Mouse (Mus musculus): ENCODE data around the gene Dnajc17. TPM values are rescaled to one million over a fixed set of nuclear protein-coding genes. Genes with fewer than 3 reads are reported as not detected.

The Dnajc17 gene
- total and polyA plus RNA-seq, 3 experiments, result 14.7 to 15.8 TPM; not detected in 1

DNA sequence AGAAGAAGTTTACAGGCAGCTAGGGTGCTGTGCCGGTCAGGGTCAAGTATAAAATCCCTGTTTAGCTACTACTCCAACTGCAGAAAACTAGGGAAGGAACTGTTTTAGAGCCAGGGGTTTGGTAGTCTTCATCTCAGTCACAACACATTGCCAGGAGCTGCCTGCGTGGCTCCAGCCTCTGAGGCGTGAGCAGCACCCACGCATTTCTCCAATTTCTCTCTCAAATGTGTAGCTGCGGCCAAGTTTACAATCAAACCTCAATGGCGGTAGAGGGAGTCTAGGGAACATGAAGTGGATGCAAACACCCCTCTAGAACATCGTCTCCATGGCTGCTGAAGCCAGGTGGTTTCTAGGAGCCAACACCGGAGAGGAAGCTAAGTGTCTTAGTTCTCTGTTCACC lies 60.8 kb downstream of the Dnajc17 start:
- no peak for TF ChIP-seq SIN3A (IDR thresholded peaks at IDR 0.05; ENCODE audit: low read length)
- TF ChIP-seq ZMIZ1 (IDR thresholded peaks at IDR 0.05; ENCODE audit: low read depth, low read length), result no peak
- TF ChIP-seq GABPA (IDR thresholded peaks at IDR 0.05; ENCODE audit: low read depth, low read length), result no peak
- TF ChIP-seq RAD21 (IDR thresholded peaks at IDR 0.05; ENCODE audit: low read depth, low read length), result no peak
- H3K27ac ChIP-seq (ENCODE audit: control insufficient read depth, low read depth, low read length), result no peak overlapping the region
- no peaks in the 10 kb centered on the region for H3K9me3 ChIP-seq (replicated peaks; ENCODE audit: insufficient read depth, low read length)
- no peak for DNase-seq (ENCODE audit: low read depth, low spot score)
- H3K4me3 ChIP-seq (ENCODE audit: control insufficient read depth in 1 of 2, insufficient read depth in 1 of 2, low read depth in 2 of 2, low read length in 2 of 2), result no peak overlapping the region
- no peaks in the 10 kb centered on the region; a peak in 1 of 4 replicates for H3K4me1 ChIP-seq (ENCODE audit: control insufficient read depth in 1 of 2, insufficient read depth in 2 of 2, low read length in 2 of 2)
- no peaks in the 10 kb centered on the region for H3K27me3 ChIP-seq (ENCODE audit: control insufficient read depth in 1 of 2, insufficient read depth in 2 of 2, low read length in 2 of 2)
- no peak overlapping the region for H3K9ac ChIP-seq (ENCODE audit: control insufficient read depth, low read depth, low read length, poor library complexity, severe bottlenecking)
- H3K36me3 ChIP-seq (ENCODE audit: control insufficient read depth in 1 of 2, insufficient read depth in 2 of 2, low read length in 2 of 2), result peaks cover 9 to 15% of the 10 kb centered on the region in 2 experiments
- H3K79me2 ChIP-seq (ENCODE audit: control insufficient read depth, insufficient read depth, low read length, poor library complexity), result no peaks in the 10 kb centered on the region; the same call in 1 of the 2 replicates

DNA sequence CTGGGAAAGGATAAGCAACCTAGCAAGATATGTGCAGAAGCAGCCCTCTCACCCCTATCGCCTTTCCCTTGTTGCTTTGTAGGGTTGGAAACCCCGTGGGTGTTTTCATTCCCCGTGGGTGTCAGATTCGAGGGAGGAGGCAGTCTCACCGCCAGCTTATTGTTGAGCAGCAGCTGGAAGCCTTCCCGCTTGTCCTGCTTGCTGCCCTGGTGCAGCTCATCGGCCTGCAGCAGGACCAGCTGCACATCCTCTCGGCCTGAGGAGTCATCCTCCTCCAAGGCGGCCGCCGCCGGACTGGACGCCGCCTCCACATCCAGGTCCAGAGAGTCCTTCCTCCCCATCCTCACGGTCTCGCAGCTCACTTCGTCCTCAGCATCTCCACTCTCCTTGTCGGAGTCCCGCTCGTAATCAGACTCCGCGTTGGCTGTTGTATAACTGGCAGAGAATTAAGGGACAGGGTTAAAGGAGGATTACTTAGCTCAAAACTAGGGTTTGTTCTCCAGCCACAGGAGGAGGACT lies 61.4 kb downstream of the Dnajc17 start:
- H3K4me1 ChIP-seq (ENCODE audit: control insufficient read depth in 1 of 2, insufficient read depth in 2 of 2, low read length in 2 of 2), result no peaks in the 10 kb centered on the region; a peak in 1 of 4 replicates
- TF ChIP-seq BHLHE40 (IDR thresholded peaks at IDR 0.05; ENCODE audit: borderline replicate concordance, low read depth, low read length), result no peak
- TF ChIP-seq GABPA (IDR thresholded peaks at IDR 0.05; ENCODE audit: low read depth, low read length), result no peak
- TF ChIP-seq ZC3H11A (IDR thresholded peaks at IDR 0.05; ENCODE audit: low read depth, low read length), result no peak
- TF ChIP-seq MYB (IDR thresholded peaks at IDR 0.05; ENCODE audit: low read depth, low read length), result no peak
- no peak for TF ChIP-seq NRF1 (IDR thresholded peaks at IDR 0.05; ENCODE audit: insufficient read depth, low read depth, low read length, poor library complexity, severe bottlenecking)
- no peak for TF ChIP-seq ZNF384 (IDR thresholded peaks at IDR 0.05; ENCODE audit: low read depth, low read length)
- TF ChIP-seq CHD1 (IDR thresholded peaks at IDR 0.05; ENCODE audit: low read depth, low read length), result no peak
- no peak for TF ChIP-seq MAZ (IDR thresholded peaks at IDR 0.05; ENCODE audit: low read depth, low read length)
- no peak for TF ChIP-seq E2F4 (IDR thresholded peaks at IDR 0.05; ENCODE audit: borderline replicate concordance, low read depth, low read length)
- no peak overlapping the region for H3K4me3 ChIP-seq (ENCODE audit: control insufficient read depth in 1 of 2, insufficient read depth in 1 of 2, low read depth in 2 of 2, low read length in 2 of 2)
- no peaks in the 10 kb centered on the region for H3K27me3 ChIP-seq (ENCODE audit: control insufficient read depth in 1 of 2, insufficient read depth in 2 of 2, low read length in 2 of 2)
- H3K27ac ChIP-seq (ENCODE audit: control insufficient read depth, low read depth, low read length), result no peak overlapping the region
- H3K36me3 ChIP-seq (ENCODE audit: control insufficient read depth in 1 of 2, insufficient read depth in 2 of 2, low read length in 2 of 2), result peaks cover 6 to 15% of the 10 kb centered on the region in 2 experiments
- H3K79me2 ChIP-seq (ENCODE audit: control insufficient read depth, insufficient read depth, low read length, poor library complexity), result no peaks in the 10 kb centered on the region; the same call in 1 of the 2 replicates
- H3K9ac ChIP-seq (ENCODE audit: control insufficient read depth, low read depth, low read length, poor library complexity, severe bottlenecking), result no peak overlapping the region
- DNase-seq (ENCODE audit: low read depth, low spot score), result no peak
- H3K9me3 ChIP-seq (replicated peaks; ENCODE audit: insufficient read depth, low read length), result no peaks in the 10 kb centered on the region

DNA sequence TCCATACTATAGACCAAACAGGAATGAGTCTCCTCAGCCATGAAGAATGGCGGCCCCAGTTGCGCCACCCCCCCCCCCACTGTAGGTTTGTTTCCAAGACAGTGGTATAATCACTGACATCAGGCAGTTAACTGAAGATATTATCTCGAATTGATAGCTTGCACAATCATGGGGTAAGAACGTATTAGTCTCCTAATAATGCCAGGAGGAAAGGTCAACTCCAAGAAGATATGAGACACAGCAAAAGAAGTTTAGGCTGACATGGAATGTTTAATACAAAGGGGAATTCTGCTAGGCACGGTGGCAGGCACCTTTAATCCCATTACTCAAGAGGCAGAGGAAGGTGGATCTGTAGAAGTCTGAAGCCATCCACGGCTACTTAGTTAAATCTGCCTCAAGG lies 62.2 kb downstream of the Dnajc17 start:
- TF ChIP-seq RAD21 (IDR thresholded peaks at IDR 0.05; ENCODE audit: low read depth, low read length), result no peak
- TF ChIP-seq MYB (IDR thresholded peaks at IDR 0.05; ENCODE audit: low read depth, low read length), result no peak
- no peak for TF ChIP-seq CHD2 (IDR thresholded peaks at IDR 0.05; ENCODE audit: low read length)
- no peak for TF ChIP-seq CHD1 (IDR thresholded peaks at IDR 0.05; ENCODE audit: low read depth, low read length)
- TF ChIP-seq ZC3H11A (IDR thresholded peaks at IDR 0.05; ENCODE audit: low read depth, low read length), result no peak
- no peak for TF ChIP-seq HCFC1 (IDR thresholded peaks at IDR 0.05; ENCODE audit: low read depth, low read length)
- no peak for TF ChIP-seq CTCF (IDR thresholded peaks at IDR 0.05 in 2 of 3, conservative IDR thresholded peaks at IDR 0.05 in 1 of 3; ENCODE audit: control insufficient read depth in 1 of 3, insufficient read depth in 1 of 3, low read depth in 2 of 3, low read length in 3 of 3, poor library complexity in 1 of 3, severe bottlenecking in 1 of 3)
- no peak for TF ChIP-seq TAL1 (IDR thresholded peaks at IDR 0.05; ENCODE audit: low read length)
- TF ChIP-seq MYC (IDR thresholded peaks at IDR 0.05; ENCODE audit: low read depth, low read length), result no peak
- TF ChIP-seq EP300 (IDR thresholded peaks at IDR 0.05; ENCODE audit: low read depth in 1 of 2, low read length in 2 of 2), result no peak
- TF ChIP-seq RCOR1 (IDR thresholded peaks at IDR 0.05; ENCODE audit: low read depth, low read length), result no peak
- TF ChIP-seq BHLHE40 (IDR thresholded peaks at IDR 0.05; ENCODE audit: borderline replicate concordance, low read depth, low read length), result no peak
- TF ChIP-seq POLR2A (IDR thresholded peaks at IDR 0.05; ENCODE audit: control insufficient read depth in 1 of 2, insufficient read depth in 1 of 2, low read depth in 1 of 2, low read length in 2 of 2, poor library complexity in 1 of 2), result no peak
- TF ChIP-seq MAZ (IDR thresholded peaks at IDR 0.05; ENCODE audit: low read depth, low read length), result no peak
- no peak for TF ChIP-seq SIN3A (IDR thresholded peaks at IDR 0.05; ENCODE audit: low read length)
- TF ChIP-seq NELFE (IDR thresholded peaks at IDR 0.05; ENCODE audit: low read depth, low read length), result no peak
- no peak for TF ChIP-seq ZKSCAN1 (IDR thresholded peaks at IDR 0.05; ENCODE audit: low read depth, low read length)
- TF ChIP-seq TCF12 (IDR thresholded peaks at IDR 0.05; ENCODE audit: low read depth, low read length), result no peak
- no peak for TF ChIP-seq NRF1 (IDR thresholded peaks at IDR 0.05; ENCODE audit: insufficient read depth, low read depth, low read length, poor library complexity, severe bottlenecking)
- Histone ChIP-seq H3K27me3 (ENCODE audit: control insufficient read depth in 1 of 2, insufficient read depth in 2 of 2, low read length in 2 of 2) (no peaks in the 10 kb centered on the region), H3K4me1 (ENCODE audit: control insufficient read depth in 1 of 2, insufficient read depth in 2 of 2, low read length in 2 of 2) (no peaks in the 10 kb centered on the region), H3K79me2 (ENCODE audit: control insufficient read depth, insufficient read depth, low read length, poor library complexity) (no peaks in the 10 kb centered on the region; the same call in 1 of the 2 replicates), H3K4me3 (ENCODE audit: control insufficient read depth in 1 of 2, insufficient read depth in 1 of 2, low read depth in 2 of 2, low read length in 2 of 2) (no peak overlapping the region), H3K36me3 (ENCODE audit: control insufficient read depth in 1 of 2, insufficient read depth in 2 of 2, low read length in 2 of 2) (peaks cover 4 to 15% of the 10 kb centered on the region in 2 experiments; a peak in 3 of 4 replicates), H3K9ac (ENCODE audit: control insufficient read depth, low read depth, low read length, poor library complexity, severe bottlenecking) (no peak overlapping the region), H3K9me3 (replicated peaks; ENCODE audit: insufficient read depth, low read length) (no peaks in the 10 kb centered on the region), H3K27ac (ENCODE audit: control insufficient read depth, low read depth, low read length) (no peak overlapping the region)
- no peak for DNase-seq (ENCODE audit: low read depth, low spot score)

Data from MEL (cell line).